Mouse (Mus musculus) limb, embryonic 14.5 days (tissue): ENCODE results near the gene Slc28a3. TPM values are rescaled to one million over a fixed set of nuclear protein-coding genes. Genes with fewer than 3 reads are reported as not detected.

Experiments used
- ATAC-seq: fragments of 200-750 bp; cut with Nextera tagmentation; 2 replicates; pipeline ENCODE4 v1.8.0; 2017; ENCODE audit warnings: low read depth, moderate number of reproducible peaks, moderate TSS enrichment; ENCODE audit not compliant: low FRiP score
- DNase-seq: peaks from one replicate; pipeline ENCODE4 v3.0.0-alpha.2; 2015; ENCODE audit warnings: low spot score
- H3K27ac ChIP-seq: fragments of 300-500 bp; sonication (generic); replicated peaks from 2 replicates; pipeline ENCODE4 v1.5.1; 2014; ENCODE audit warnings: low read depth, mild to moderate bottlenecking, low read length, moderate library complexity, mixed read lengths
- H3K27me3 ChIP-seq: fragments of 300-500 bp; sonication (generic); 2 replicates; pipeline ENCODE4 v1.6.1; 2014; ENCODE audit warnings: low read length, mixed read lengths; ENCODE audit not compliant: control insufficient read depth, insufficient read depth
- H3K36me3 ChIP-seq: fragments of 300-500 bp; sonication (generic); 2 replicates; pipeline ENCODE4 v1.6.1; 2014; ENCODE audit warnings: mild to moderate bottlenecking, low read length, moderate library complexity, mixed read lengths; ENCODE audit not compliant: control insufficient read depth, insufficient read depth
- H3K4me1 ChIP-seq: fragments of 300-500 bp; sonication (generic); 2 replicates; pipeline ENCODE4 v1.6.1; 2014; ENCODE audit warnings: antibody characterized with exemption, low read length, mixed read lengths; ENCODE audit not compliant: control insufficient read depth, insufficient read depth
- H3K4me2 ChIP-seq: fragments of 300-500 bp; sonication (generic); replicated peaks from 2 replicates; pipeline ENCODE4 v1.6.1; 2014; ENCODE audit warnings: low read depth, mild to moderate bottlenecking, low read length, moderate library complexity; ENCODE audit not compliant: severe bottlenecking
- H3K4me3 ChIP-seq: fragments of 300-500 bp; sonication (generic); replicated peaks from 2 replicates; pipeline ENCODE4 v1.5.1; 2014; ENCODE audit warnings: low read length
- H3K9ac ChIP-seq: fragments of 300-500 bp; sonication (generic); 2 replicates; pipeline ENCODE4 v1.6.1; 2014; ENCODE audit warnings: mild to moderate bottlenecking, low read depth, low read length, moderate library complexity; ENCODE audit not compliant: severe bottlenecking
- H3K9me3 ChIP-seq: fragments of 300-500 bp; sonication (generic); 2 replicates; pipeline ENCODE4 v1.6.1; 2016; ENCODE audit warnings: low read length; ENCODE audit not compliant: control insufficient read depth
- POLR2A ChIP-seq: fragments of 200-500 bp; IDR thresholded peaks from 2 replicates; pipeline ENCODE4 v1.8.0; 2012; ENCODE audit warnings: inconsistent platforms, mild to moderate bottlenecking, moderate library complexity, borderline replicate concordance; ENCODE audit not compliant: insufficient read depth, insufficient read length; ENCODE audit errors: extremely low read depth
- WGBS: fragments of 180-500 bp; shearing (Covaris S2); extraction: QIAGEN DNeasy Blood & Tissue Kit; methylation state at CpG from one replicate; pipeline ENCODE4 v1.1.7; 2014; 5-methylcytosine and 5-hydroxymethylcytosine counted together
- polyA plus RNA-seq, 2 experiments: library from polyadenylated mRNA; depleted of rRNA in 1 of 2; stranded (reverse) in 1 of 2; unstranded in 1 of 2; fragments of >200 nt; fragmentation: Nextera tagmentation in 1 of 2; extraction: Ambion mirVana in 1 of 2; gene quantifications; 2 replicates each; pipeline versions ENCODE4 v1.2.1 to v1.2.3; 2012 to 2014

The Slc28a3 gene
- polyA plus RNA-seq, 2 experiments = 0.13 TPM; not detected in 1

GRCm38 (mm10) chr13:58560497-58561138 is 50.1 kb downstream of the Slc28a3 start:
- 77% methylated on average over 15 of the region's 15 CpGs for WGBS
- no peak for TF ChIP-seq POLR2A
- no peak overlapping the region for H3K27ac ChIP-seq
- no peak for DNase-seq
- ATAC-seq = no peak
- H3K36me3 ChIP-seq = no peaks in the 10 kb centered on the region
- no peak overlapping the region for H3K4me3 ChIP-seq
- H3K9ac ChIP-seq = no peak overlapping the region
- H3K4me2 ChIP-seq = no peak overlapping the region
- H3K4me1 ChIP-seq = no peaks in the 10 kb centered on the region
- no peaks in the 10 kb centered on the region for H3K9me3 ChIP-seq
- H3K27me3 ChIP-seq = no peaks in the 10 kb centered on the region

GRCm38 (mm10) chr13:58558216-58558615 is 52.5 kb downstream of the Slc28a3 start:
- H3K27ac ChIP-seq = no peak overlapping the region
- 73% methylated on average over 12 of the region's 12 CpGs for WGBS
- H3K4me1 ChIP-seq = no peaks in the 10 kb centered on the region
- H3K9me3 ChIP-seq = no peaks in the 10 kb centered on the region
- no peak for DNase-seq
- no peak for TF ChIP-seq POLR2A
- H3K9ac ChIP-seq = no peak overlapping the region
- ATAC-seq = no peak
- no peak overlapping the region for H3K4me2 ChIP-seq
- no peaks in the 10 kb centered on the region for H3K36me3 ChIP-seq
- no peaks in the 10 kb centered on the region for H3K27me3 ChIP-seq
- H3K4me3 ChIP-seq = no peak overlapping the region

DNA sequence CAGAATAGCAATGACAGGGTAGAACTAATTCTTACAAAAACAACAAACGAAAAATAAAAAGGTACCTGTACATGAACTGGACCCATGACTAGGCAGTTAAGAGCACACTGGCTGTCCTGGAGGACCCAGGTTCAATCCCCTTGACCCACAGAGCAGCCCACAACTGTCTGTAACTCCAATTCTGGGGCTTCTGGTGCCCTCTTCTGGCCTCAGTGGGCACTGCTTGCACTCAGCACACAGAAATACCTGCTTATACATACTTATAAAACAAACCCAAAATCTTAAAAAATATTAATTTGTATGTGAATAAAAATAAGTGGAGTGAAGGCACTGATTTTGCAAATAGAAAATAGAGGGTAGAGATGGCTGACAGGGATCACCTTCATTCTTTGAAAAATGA is 54.7 kb downstream of the Slc28a3 start:
- ATAC-seq = no peak

GRCm38 (mm10) chr13:58555561-58555960 is 55.1 kb downstream of the Slc28a3 start:
- no peak for TF ChIP-seq POLR2A
- no peak for DNase-seq
- 22% methylated on average over 5 of the region's 5 CpGs for WGBS

More for the DNA sequence above, 54.7 kb downstream of the Slc28a3 start:
- WGBS = 67% methylated on average over 1 of the region's 1 CpGs
- no peak overlapping the region for H3K27ac ChIP-seq
- H3K36me3 ChIP-seq = no peaks in the 10 kb centered on the region
- no peak for TF ChIP-seq POLR2A
- H3K9me3 ChIP-seq = no peaks in the 10 kb centered on the region
- no peaks in the 10 kb centered on the region for H3K27me3 ChIP-seq
- no peak overlapping the region for H3K9ac ChIP-seq
- no peaks in the 10 kb centered on the region for H3K4me1 ChIP-seq
- H3K4me2 ChIP-seq = no peak overlapping the region
- DNase-seq = no peak
- H3K4me3 ChIP-seq = no peak overlapping the region

GRCm38 (mm10) chr13:58551924-58552323 is 58.8 kb downstream of the Slc28a3 start:
- 85% methylated on average over 4 of the region's 4 CpGs for WGBS
- no peaks in the 10 kb centered on the region for H3K9me3 ChIP-seq
- no peaks in the 10 kb centered on the region for H3K36me3 ChIP-seq
- DNase-seq (no peak), ATAC-seq (no peak)
- no peak overlapping the region for H3K4me3 ChIP-seq
- no peak overlapping the region for H3K4me2 ChIP-seq
- no peaks in the 10 kb centered on the region for H3K27me3 ChIP-seq
- no peak for TF ChIP-seq POLR2A
- H3K9ac ChIP-seq = no peak overlapping the region
- H3K27ac ChIP-seq = no peak overlapping the region
- no peaks in the 10 kb centered on the region for H3K4me1 ChIP-seq

More at GRCm38 (mm10) chr13:58555561-58555960, 55.1 kb downstream of the Slc28a3 start:
- Histone ChIP-seq H3K9me3 (no peaks in the 10 kb centered on the region), H3K36me3 (no peaks in the 10 kb centered on the region), H3K27ac (no peak overlapping the region), H3K27me3 (no peaks in the 10 kb centered on the region), H3K4me3 (no peak overlapping the region), H3K4me1 (no peaks in the 10 kb centered on the region), H3K9ac (no peak overlapping the region), H3K4me2 (no peak overlapping the region)
- ATAC-seq = no peak
